Mouse (Mus musculus) CH12.LX (cell line): ENCODE results near the gene Them7. TPM values are rescaled to one million over a fixed set of nuclear protein-coding genes. Genes with fewer than 3 reads are reported as not detected.

Source experiments
- DNase-seq: peaks from one replicate; pipeline ENCODE4 v3.0.0-alpha.2; 2013; ENCODE audit errors: extremely low read depth
- H3K27ac ChIP-seq: 2 replicates; pipeline ENCODE4 v1.5.1; 2012; ENCODE audit warnings: low read depth, mild to moderate bottlenecking, control low read depth, moderate library complexity; ENCODE audit not compliant: insufficient read depth
- H3K27me3 ChIP-seq: replicated peaks from 2 replicates; pipeline ENCODE3; 2012; ENCODE audit warnings: inconsistent platforms
- H3K36me3 ChIP-seq, 2 experiments: replicated peaks in 1 of 2; 2 replicates each; pipeline versions ENCODE3 to v1.6.1; 2012; ENCODE audit warnings: inconsistent platforms in 1 of 2, low read length in 1 of 2, mild to moderate bottlenecking in 1 of 2, mixed read lengths in 1 of 2, moderate library complexity in 1 of 2; ENCODE audit not compliant: control insufficient read depth in 1 of 2, insufficient read depth in 1 of 2
- H3K4me1 ChIP-seq, 2 experiments: 2 replicates each; pipeline ENCODE4 v1.6.1; 2012; ENCODE audit warnings: inconsistent platforms in 1 of 2, moderate library complexity in 1 of 2; ENCODE audit not compliant: insufficient read depth in 2 of 2, control insufficient read depth in 1 of 2
- H3K4me2 ChIP-seq: 2 replicates; pipeline ENCODE4 v1.6.1; 2012; ENCODE audit warnings: low read depth, mild to moderate bottlenecking, control low read depth; ENCODE audit not compliant: poor library complexity, insufficient read depth, severe bottlenecking
- H3K4me3 ChIP-seq, 3 experiments: fragments of 150-350 bp in 1 of 3; sonication (generic) in 1 of 3; replicated peaks in 1 of 3; 2 replicates each; pipeline versions ENCODE3 to v1.5.1; 2011 to 2012; ENCODE audit warnings: low read depth in 2 of 3, low read length in 2 of 3, mild to moderate bottlenecking in 2 of 3, moderate library complexity in 2 of 3, control low read depth in 1 of 3, improper control_type of control experiment in 1 of 3, inconsistent platforms in 1 of 3, mixed read lengths in 1 of 3; ENCODE audit not compliant: poor library complexity in 1 of 3
- H3K79me2 ChIP-seq: replicated peaks from 2 replicates; pipeline ENCODE4 v1.6.1; 2012; ENCODE audit warnings: mild to moderate bottlenecking, moderate library complexity; ENCODE audit not compliant: control insufficient read depth, poor library complexity, insufficient read depth, severe bottlenecking; ENCODE audit errors: extremely low read depth
- H3K9ac ChIP-seq: 2 replicates; pipeline ENCODE4 v1.6.1; 2012; ENCODE audit warnings: low read depth, mild to moderate bottlenecking, control low read depth, moderate library complexity; ENCODE audit not compliant: insufficient read depth
- H3K9me3 ChIP-seq: replicated peaks from 2 replicates; pipeline ENCODE3; 2012; ENCODE audit warnings: low read length, inconsistent platforms, mixed read lengths
- BHLHE40 ChIP-seq: IDR thresholded peaks from 2 replicates; pipeline ENCODE4 v1.6.1; 2011; ENCODE audit warnings: mild to moderate bottlenecking, low read depth, low read length, improper control_type of control experiment
- CHD2 ChIP-seq: IDR thresholded peaks from 2 replicates; pipeline ENCODE4 v1.6.1; 2011; ENCODE audit warnings: low read length, improper control_type of control experiment
- CTCF ChIP-seq, 2 experiments: IDR thresholded peaks in 1 of 2; conservative IDR thresholded peaks in 1 of 2; 2 replicates each; pipeline ENCODE4 v1.5.1; 2011 to 2012; ENCODE audit warnings: low read depth in 2 of 2, low read length in 2 of 2, improper control_type of control experiment in 1 of 2, inconsistent platforms in 1 of 2, mild to moderate bottlenecking in 1 of 2, moderate library complexity in 1 of 2
- E2F4 ChIP-seq: IDR thresholded peaks from 2 replicates; pipeline ENCODE4 v1.6.1; 2011; ENCODE audit warnings: low read depth, low read length, improper control_type of control experiment; ENCODE audit not compliant: insufficient replicate concordance
- EP300 ChIP-seq: IDR thresholded peaks from 2 replicates; pipeline ENCODE4 v1.6.1; 2011; ENCODE audit warnings: low read length, improper control_type of control experiment
- IRF4 ChIP-seq: IDR thresholded peaks from 2 replicates; pipeline ENCODE4 v1.6.1; 2014; ENCODE audit warnings: low read depth, mild to moderate bottlenecking, inconsistent platforms, low read length, improper control_type of control experiment
- JUN ChIP-seq: IDR thresholded peaks from 2 replicates; pipeline ENCODE4 v1.6.1; 2011; ENCODE audit warnings: low read depth, mild to moderate bottlenecking, low read length, improper control_type of control experiment, moderate library complexity; ENCODE audit not compliant: insufficient read depth
- JUND ChIP-seq: conservative IDR thresholded peaks from 2 replicates; pipeline ENCODE4 v1.6.1; 2011; ENCODE audit warnings: low read depth, low read length, improper control_type of control experiment
- KAT2A ChIP-seq: IDR thresholded peaks from 2 replicates; pipeline ENCODE4 v1.6.1; 2012; ENCODE audit warnings: low read length, improper control_type of control experiment, inconsistent platforms; ENCODE audit not compliant: insufficient replicate concordance
- MAFK ChIP-seq: IDR thresholded peaks from 2 replicates; pipeline ENCODE4 v1.6.1; 2011; ENCODE audit warnings: low read length, improper control_type of control experiment; ENCODE audit not compliant: insufficient replicate concordance
- MEF2A ChIP-seq: IDR thresholded peaks from 2 replicates; pipeline ENCODE4 v1.6.1; 2014; ENCODE audit warnings: low read depth, mild to moderate bottlenecking, inconsistent platforms, low read length, improper control_type of control experiment, borderline replicate concordance
- MXI1 ChIP-seq: IDR thresholded peaks from 2 replicates; pipeline ENCODE4 v1.6.1; 2011; ENCODE audit warnings: mild to moderate bottlenecking, low read depth, low read length, improper control_type of control experiment
- NELFE ChIP-seq: IDR thresholded peaks from 2 replicates; pipeline ENCODE4 v1.6.1; 2011; ENCODE audit warnings: low read depth, low read length, improper control_type of control experiment
- NRF1 ChIP-seq: IDR thresholded peaks from 2 replicates; pipeline ENCODE4 v1.6.1; 2014; ENCODE audit warnings: low read depth, mild to moderate bottlenecking, inconsistent platforms, low read length, improper control_type of control experiment, moderate library complexity
- PAX5 ChIP-seq: IDR thresholded peaks from 2 replicates; pipeline ENCODE4 v1.6.1; 2012; ENCODE audit warnings: low read length, inconsistent platforms, mixed read lengths
- POLR2A ChIP-seq: IDR thresholded peaks from 2 replicates; pipeline ENCODE4 v1.6.1; 2011; ENCODE audit warnings: low read depth, mild to moderate bottlenecking, improper control_type of control experiment, low read length
- RCOR1 ChIP-seq: conservative IDR thresholded peaks from 2 replicates; pipeline ENCODE4 v1.6.1; 2012; ENCODE audit warnings: low read depth, mild to moderate bottlenecking, inconsistent platforms, low read length, improper control_type of control experiment
- USF2 ChIP-seq: conservative IDR thresholded peaks from 2 replicates; pipeline ENCODE4 v1.6.1; 2011; ENCODE audit warnings: low read depth, low read length, improper control_type of control experiment
- ZMIZ1 ChIP-seq: IDR thresholded peaks from 2 replicates; pipeline ENCODE4 v1.6.1; 2012; ENCODE audit warnings: low read depth, mild to moderate bottlenecking, inconsistent platforms, low read length, improper control_type of control experiment
- dilution Hi-C: fragments of 300-500 bp; cut with MboI; formaldehyde crosslinking; loops from 2 replicates; pipeline ENCODE4 v1.14.3; 2020; ENCODE audit warnings: low sequenced_read_pairs; ENCODE audit not compliant: extremely low pct_unique_long_range_greater_than_20kb, extremely low pct_ligation_motif_present
- in situ Hi-C: fragments of 300-500 bp; cut with MboI; formaldehyde crosslinking; loops from 3 replicates; pipeline ENCODE4 v1.14.3; 2019; ENCODE audit warnings: low sequenced_read_pairs, low pct_ligation_motif_present, low pct_unique_long_range_greater_than_20kb, mixed read lengths
- polyA plus RNA-seq: library from polyadenylated mRNA; unstranded; fragments of >175 nt; gene quantifications from 2 replicates; pipeline ENCODE4 v1.2.1, GENCODE M21; 2012; ENCODE audit warnings: low read depth; ENCODE audit not compliant: insufficient read length
- total RNA-seq, 2 experiments: library from RNA; depleted of rRNA; stranded (reverse); fragments of 300-350 nt in 1 of 2; fragments of >200 nt in 1 of 2; gene quantifications; 2 replicates each; pipeline ENCODE4 v1.2.3; 2012 to 2014

The Them7 gene
- total and polyA plus RNA-seq, 3 experiments: not detected

GRCm38 (mm10) chr2:105372727-105373126, 148.6 kb downstream of the Them7 start:
- no peak overlapping the region for H3K27ac ChIP-seq
- peaks cover 2 to 6% of the 10 kb centered on the region in 2 experiments; a peak in 3 of 4 replicates for H3K4me1 ChIP-seq
- H3K79me2 ChIP-seq: no peaks in the 10 kb centered on the region
- H3K36me3 ChIP-seq: no peaks in the 10 kb centered on the region
- H3K9ac ChIP-seq: no peak overlapping the region
- H3K9me3 ChIP-seq: no peaks in the 10 kb centered on the region
- DNase-seq: peak; percentile 43
- in situ Hi-C loops: no loop called here
- peak overlapping the region; percentile 12 for H3K4me2 ChIP-seq
- TF ChIP-seq MXI1 (no peak), CTCF (conservative IDR thresholded peaks at IDR 0.05 in 1 of 2, IDR thresholded peaks at IDR 0.05 in 1 of 2; ENCODE audit: low read depth in 2 of 2, low read length in 2 of 2) (peak in 1 of 2 experiments; percentile 31; a peak in 2 of 4 replicates)
- TF ChIP-seq, all 38 proteins: peak for 1
- Histone ChIP-seq H3K4me3 (no peak overlapping the region), H3K27me3 (no peaks in the 10 kb centered on the region)
- dilution Hi-C loops: no loop called here

- no peak for TF ChIP-seq JUN
- no peak for TF ChIP-seq MXI1
- TF ChIP-seq CHD2: no peak
- no peak for TF ChIP-seq EP300
- TF ChIP-seq IRF4: no peak
- TF ChIP-seq KAT2A: no peak
- no peak for TF ChIP-seq NRF1
- TF ChIP-seq MEF2A: no peak
- no peak overlapping the region for H3K4me2 ChIP-seq
- DNase-seq: no peak
- H3K27ac ChIP-seq: no peak overlapping the region
- H3K4me1 ChIP-seq: peaks cover 2 to 6% of the 10 kb centered on the region in 2 experiments; a peak in 3 of 4 replicates
- H3K27me3 ChIP-seq: no peaks in the 10 kb centered on the region
- no peak overlapping the region for H3K9ac ChIP-seq
- no peaks in the 10 kb centered on the region for H3K36me3 ChIP-seq
- no peak overlapping the region for H3K4me3 ChIP-seq
- H3K79me2 ChIP-seq: no peaks in the 10 kb centered on the region
- dilution Hi-C loops: no loop called here
- no peaks in the 10 kb centered on the region for H3K9me3 ChIP-seq
- in situ Hi-C loops: no loop called here
These were observed 149.5 kb downstream of the Them7 start for GRCm38 (mm10) chr2:105373658-105374057.

- Histone ChIP-seq H3K79me2 (no peaks in the 10 kb centered on the region), H3K9me3 (no peaks in the 10 kb centered on the region), H3K27ac (no peak overlapping the region), H3K4me1 (peaks cover 2 to 6% of the 10 kb centered on the region in 2 experiments; a peak in 3 of 4 replicates), H3K36me3 (no peaks in the 10 kb centered on the region), H3K4me3 (no peak overlapping the region), H3K4me2 (no peak overlapping the region), H3K9ac (no peak overlapping the region), H3K27me3 (no peaks in the 10 kb centered on the region)
- in situ Hi-C loops (no loop called here), dilution Hi-C loops (no loop called here)
- DNase-seq: no peak
- TF ChIP-seq ZMIZ1 (no peak), MXI1 (no peak), EP300 (no peak), CTCF (conservative IDR thresholded peaks at IDR 0.05 in 1 of 2, IDR thresholded peaks at IDR 0.05 in 1 of 2; ENCODE audit: low read depth in 2 of 2, low read length in 2 of 2) (no peak), NRF1 (no peak), POLR2A (no peak), PAX5 (no peak), MEF2A (no peak), NELFE (no peak), BHLHE40 (no peak), RCOR1 (no peak), USF2 (no peak), JUN (no peak), MAFK (no peak), JUND (no peak), E2F4 (no peak), IRF4 (no peak)
These were observed 151.1 kb downstream of the Them7 start for GRCm38 (mm10) chr2:105375261-105375660.
